Mouse (Mus musculus) intestine, postnatal 0 days (tissue): Measurements from ENCODE around the gene Hs1bp3. TPM values are rescaled to one million over a fixed set of nuclear protein-coding genes. Genes with fewer than 3 reads are reported as not detected.

ENCODE experiments used
- ATAC-seq: fragments of 200-750 bp; cut with Nextera tagmentation; 2 replicates; pipeline ENCODE4 v1.8.0; 2017; ENCODE audit warnings: mild to moderate bottlenecking, moderate TSS enrichment, moderate library complexity
- H3K27ac ChIP-seq: fragments of 300-500 bp; sonication (generic); 2 replicates; pipeline ENCODE4 v1.5.1; 2014; ENCODE audit warnings: mild to moderate bottlenecking, low read depth, low read length, moderate library complexity
- H3K27me3 ChIP-seq: fragments of 300-500 bp; sonication (generic); replicated peaks from 2 replicates; pipeline ENCODE4 v1.6.1; 2014; ENCODE audit warnings: low read length, mixed read lengths; ENCODE audit not compliant: control insufficient read depth, insufficient read depth
- H3K36me3 ChIP-seq: fragments of 300-500 bp; sonication (generic); 2 replicates; pipeline ENCODE4 v1.6.1; 2014; ENCODE audit warnings: mild to moderate bottlenecking, moderate library complexity; ENCODE audit not compliant: control insufficient read depth, insufficient read depth
- H3K4me1 ChIP-seq: fragments of 300-500 bp; sonication (generic); replicated peaks from 2 replicates; pipeline ENCODE4 v1.6.1; 2014; ENCODE audit warnings: antibody characterized with exemption, low read length, mixed read lengths; ENCODE audit not compliant: control insufficient read depth, insufficient read depth
- H3K4me2 ChIP-seq: fragments of 300-500 bp; sonication (generic); replicated peaks from 2 replicates; pipeline ENCODE4 v1.6.1; 2014; ENCODE audit warnings: low read depth, mild to moderate bottlenecking, moderate library complexity
- H3K4me3 ChIP-seq: fragments of 300-500 bp; sonication (generic); 2 replicates; pipeline ENCODE4 v1.5.1; 2014; ENCODE audit warnings: low read depth, low read length
- H3K9ac ChIP-seq: fragments of 300-500 bp; sonication (generic); 2 replicates; pipeline ENCODE4 v1.6.1; 2014; ENCODE audit warnings: mild to moderate bottlenecking, low read depth, low read length
- H3K9me3 ChIP-seq: fragments of 300-500 bp; sonication (generic); 2 replicates; pipeline ENCODE4 v1.6.1; 2016; ENCODE audit warnings: mixed run types; ENCODE audit not compliant: control insufficient read depth
- CTCF ChIP-seq: sonication (generic); IDR thresholded peaks from 2 replicates; pipeline ENCODE4 v1.5.1; 2016; ENCODE audit warnings: low read depth, mild to moderate bottlenecking, control low read depth, antibody characterized with exemption, moderate library complexity
- WGBS: fragments of 180-500 bp; shearing (Covaris S2); extraction: QIAGEN DNeasy Blood & Tissue Kit; methylation state at CpG from one replicate; pipeline ENCODE4 v1.1.7; 2014; 5-methylcytosine and 5-hydroxymethylcytosine counted together
- polyA plus RNA-seq: library from polyadenylated mRNA; unstranded; fragments of >200 nt; fragmentation: Nextera tagmentation; extraction: Ambion mirVana; gene quantifications from 2 replicates; pipeline ENCODE4 v1.2.1, GENCODE M21; 2015

The Hs1bp3 gene
- polyA plus RNA-seq: 20.5 and 22.2 TPM in 2 replicates

- peaks cover 10% of the 10 kb centered on the region for H3K36me3 ChIP-seq
- ATAC-seq: peak; percentile 74
- no peaks in the 10 kb centered on the region for H3K9me3 ChIP-seq
- H3K4me2 ChIP-seq: peak within 1 kb of the TSS; percentile 85
- TF ChIP-seq CTCF: peak; percentile 99
- H3K9ac ChIP-seq: peak within 1 kb of the TSS; percentile 67
- peak within 1 kb of the TSS; percentile 31; the same call in 1 of the 2 replicates for H3K27ac ChIP-seq
- H3K4me1 ChIP-seq: no peaks in the 10 kb centered on the region
- H3K4me3 ChIP-seq: peak within 1 kb of the TSS; percentile 74
- peaks cover 10% of the 10 kb centered on the region; the same call in 1 of the 2 replicates for H3K27me3 ChIP-seq
- under 1% methylated on average over 38 of the region's 38 CpGs for WGBS
Observed at GRCm38 (mm10) chr12:8313270-8313771, at the start of gene Hs1bp3. TSS of gene Hs1bp3 (plus strand) at chr12:8313432.

GRCm38 (mm10) chr12:8266311-8266710, 46.9 kb upstream of the Hs1bp3 start:
- Histone ChIP-seq H3K4me1 (no peaks in the 10 kb centered on the region), H3K27ac (no peak overlapping the region), H3K9me3 (no peaks in the 10 kb centered on the region), H3K4me2 (no peak overlapping the region), H3K36me3 (no peaks in the 10 kb centered on the region), H3K9ac (no peak overlapping the region), H3K4me3 (no peak overlapping the region), H3K27me3 (no peaks in the 10 kb centered on the region)
- 73% methylated on average over 7 of the region's 7 CpGs for WGBS
- TF ChIP-seq CTCF: no peak
- no peak for ATAC-seq

GRCm38 (mm10) chr12:8269627-8270026, 43.6 kb upstream of the Hs1bp3 start:
- no peak overlapping the region for H3K9ac ChIP-seq
- no peaks in the 10 kb centered on the region for H3K27me3 ChIP-seq
- no peak for ATAC-seq
- no peak for TF ChIP-seq CTCF
- H3K4me2 ChIP-seq: no peak overlapping the region
- no peaks in the 10 kb centered on the region for H3K4me1 ChIP-seq
- no peaks in the 10 kb centered on the region for H3K36me3 ChIP-seq
- WGBS: 90% methylated on average over 11 of the region's 11 CpGs
- no peak overlapping the region for H3K4me3 ChIP-seq
- H3K9me3 ChIP-seq: no peaks in the 10 kb centered on the region
- no peak overlapping the region for H3K27ac ChIP-seq

- Histone ChIP-seq H3K4me2 (no peak overlapping the region), H3K27ac (no peak overlapping the region), H3K4me1 (no peaks in the 10 kb centered on the region), H3K9me3 (no peaks in the 10 kb centered on the region), H3K27me3 (no peaks in the 10 kb centered on the region), H3K36me3 (no peaks in the 10 kb centered on the region; the same call in 1 of the 2 replicates), H3K9ac (no peak overlapping the region), H3K4me3 (no peak overlapping the region)
- 67% methylated on average over 2 of the region's 2 CpGs for WGBS
- TF ChIP-seq CTCF: no peak
- no peak for ATAC-seq
Observed at GRCm38 (mm10) chr12:8271405-8271804, 41.8 kb upstream of the Hs1bp3 start.

- no peaks in the 10 kb centered on the region for H3K27me3 ChIP-seq
- H3K9me3 ChIP-seq: no peaks in the 10 kb centered on the region
- no peak overlapping the region for H3K4me3 ChIP-seq
- no peaks in the 10 kb centered on the region for H3K4me1 ChIP-seq
- 72% methylated on average over 6 of the region's 6 CpGs for WGBS
- ATAC-seq: no peak
- H3K27ac ChIP-seq: no peak overlapping the region
- H3K36me3 ChIP-seq: peaks cover 5% of the 10 kb centered on the region; the same call in 1 of the 2 replicates
- TF ChIP-seq CTCF: no peak
- no peak overlapping the region for H3K9ac ChIP-seq
- no peak overlapping the region for H3K4me2 ChIP-seq
Observed at GRCm38 (mm10) chr12:8273471-8274171, 39.6 kb upstream of the Hs1bp3 start.

- H3K4me1 ChIP-seq: no peaks in the 10 kb centered on the region
- WGBS: 95% methylated on average over 4 of the region's 4 CpGs
- no peak overlapping the region for H3K9ac ChIP-seq
- no peak overlapping the region for H3K27ac ChIP-seq
- H3K4me2 ChIP-seq: no peak overlapping the region
- no peaks in the 10 kb centered on the region for H3K27me3 ChIP-seq
- H3K36me3 ChIP-seq: peaks cover 5% of the 10 kb centered on the region; the same call in 1 of the 2 replicates
- TF ChIP-seq CTCF: no peak
- H3K9me3 ChIP-seq: no peaks in the 10 kb centered on the region
- H3K4me3 ChIP-seq: no peak overlapping the region
- ATAC-seq: no peak
Observed at GRCm38 (mm10) chr12:8275424-8275823, 37.8 kb upstream of the Hs1bp3 start.
